Mouse (Mus musculus) forebrain, embryonic 11.5 days (tissue): ENCODE data around the gene Pex26. TPM values are rescaled to one million over a fixed set of nuclear protein-coding genes. Genes with fewer than 3 reads are reported as not detected.

Experiments
- ATAC-seq: fragments of 200-750 bp; cut with Nextera tagmentation; replicated peaks from 2 replicates; pipeline ENCODE4 v1.8.0; 2017; ENCODE audit warnings: moderate TSS enrichment; ENCODE audit not compliant: low FRiP score
- DNase-seq: peaks from one replicate; pipeline ENCODE4 v3.0.0-alpha.2; 2017; ENCODE audit warnings: low spot score
- H3K27ac ChIP-seq: fragments of 300-500 bp; sonication (generic); 2 replicates; pipeline ENCODE4 v1.5.1; 2014; ENCODE audit warnings: low read depth, low read length
- H3K27me3 ChIP-seq: fragments of 300-500 bp; sonication (generic); 2 replicates; pipeline ENCODE4 v1.6.1; 2014; ENCODE audit warnings: mild to moderate bottlenecking, low read length, mixed read lengths; ENCODE audit not compliant: control insufficient read depth, insufficient read depth
- H3K36me3 ChIP-seq: fragments of 300-500 bp; sonication (generic); 2 replicates; pipeline ENCODE4 v1.6.1; 2014; ENCODE audit warnings: mild to moderate bottlenecking, low read length, moderate library complexity, mixed read lengths; ENCODE audit not compliant: control insufficient read depth, insufficient read depth
- H3K4me1 ChIP-seq: fragments of 300-500 bp; sonication (generic); replicated peaks from 2 replicates; pipeline ENCODE4 v1.6.1; 2014; ENCODE audit warnings: low read length, mixed read lengths; ENCODE audit not compliant: control insufficient read depth, insufficient read depth
- H3K4me2 ChIP-seq: fragments of 300-500 bp; sonication (generic); 2 replicates; pipeline ENCODE4 v1.6.1; 2014; ENCODE audit warnings: low read depth, mild to moderate bottlenecking, low read length, moderate library complexity, mixed read lengths; ENCODE audit not compliant: severe bottlenecking
- H3K4me3 ChIP-seq: fragments of 300-500 bp; sonication (generic); 2 replicates; pipeline ENCODE4 v1.5.1; 2014; ENCODE audit warnings: low read depth, low read length
- H3K9ac ChIP-seq: fragments of 300-500 bp; sonication (generic); 2 replicates; pipeline ENCODE4 v1.6.1; 2014; ENCODE audit warnings: low read length
- H3K9me3 ChIP-seq: fragments of 300-500 bp; sonication (generic); 2 replicates; pipeline ENCODE4 v1.6.1; 2016; ENCODE audit warnings: low read length, mixed read lengths; ENCODE audit not compliant: control insufficient read depth
- WGBS: fragments of 180-500 bp; shearing (Covaris S2); extraction: QIAGEN DNeasy Blood & Tissue Kit; methylation state at CpG from one replicate; pipeline ENCODE4 v1.1.7; 2014; 5-methylcytosine and 5-hydroxymethylcytosine counted together
- polyA plus RNA-seq: library from polyadenylated mRNA; unstranded; fragments of >200 nt; fragmentation: Nextera tagmentation; extraction: Ambion mirVana; gene quantifications from 2 replicates; pipeline ENCODE4 v1.2.1, GENCODE M21; 2014

The Pex26 gene
- polyA plus RNA-seq, 1 experiment from 2014 or later = 8.7 TPM

- 72% methylated on average over 4 of the region's 4 CpGs for WGBS
- H3K27ac ChIP-seq = no peak overlapping the region
- no peaks in the 10 kb centered on the region for H3K36me3 ChIP-seq
- no peaks in the 10 kb centered on the region for H3K9me3 ChIP-seq
- H3K4me1 ChIP-seq = no peaks in the 10 kb centered on the region
- ATAC-seq (no peak), DNase-seq (no peak)
- no peaks in the 10 kb centered on the region for H3K27me3 ChIP-seq
- H3K4me2 ChIP-seq = no peak overlapping the region
- no peak overlapping the region for H3K9ac ChIP-seq
- no peak overlapping the region for H3K4me3 ChIP-seq
Measured at GRCm38 (mm10) chr6:121226043-121226442, 42.6 kb downstream of the Pex26 start.

GRCm38 (mm10) chr6:121226744-121227143 is 43.3 kb downstream of the Pex26 start:
- H3K4me1 ChIP-seq = no peaks in the 10 kb centered on the region
- no peaks in the 10 kb centered on the region for H3K36me3 ChIP-seq
- H3K9me3 ChIP-seq = no peaks in the 10 kb centered on the region
- ATAC-seq = no peak
- no peak overlapping the region for H3K4me3 ChIP-seq
- no peak overlapping the region for H3K27ac ChIP-seq
- H3K9ac ChIP-seq = no peak overlapping the region
- no peak for DNase-seq
- H3K27me3 ChIP-seq = no peaks in the 10 kb centered on the region
- H3K4me2 ChIP-seq = no peak overlapping the region
- 84% methylated on average over 2 of the region's 2 CpGs for WGBS

GRCm38 (mm10) chr6:121228421-121228820 is 45.0 kb downstream of the Pex26 start:
- no peak overlapping the region for H3K4me3 ChIP-seq
- no peak overlapping the region for H3K9ac ChIP-seq
- H3K27me3 ChIP-seq = no peaks in the 10 kb centered on the region
- ATAC-seq (no peak), DNase-seq (no peak)
- H3K4me1 ChIP-seq = no peaks in the 10 kb centered on the region
- 74% methylated on average over 8 of the region's 8 CpGs for WGBS
- no peaks in the 10 kb centered on the region for H3K36me3 ChIP-seq
- H3K9me3 ChIP-seq = no peaks in the 10 kb centered on the region
- H3K4me2 ChIP-seq = no peak overlapping the region
- H3K27ac ChIP-seq = no peak overlapping the region

- no peak for DNase-seq
- no peak overlapping the region for H3K9ac ChIP-seq
- WGBS = 68% methylated on average over 1 of the region's 1 CpGs
Measured at GRCm38 (mm10) chr6:121232652-121233051, 49.2 kb downstream of the Pex26 start.

GRCm38 (mm10) chr6:121236386-121236785 is 52.9 kb downstream of the Pex26 start:
- ATAC-seq = no peak
- no peak for DNase-seq
- WGBS = 96% methylated on average over 2 of the region's 2 CpGs

More at GRCm38 (mm10) chr6:121232652-121233051, 49.2 kb downstream of the Pex26 start:
- no peak overlapping the region for H3K4me3 ChIP-seq
- no peaks in the 10 kb centered on the region for H3K9me3 ChIP-seq
- ATAC-seq = no peak
- no peak overlapping the region for H3K27ac ChIP-seq
- no peak overlapping the region for H3K4me2 ChIP-seq
- H3K36me3 ChIP-seq = no peaks in the 10 kb centered on the region
- no peaks in the 10 kb centered on the region for H3K4me1 ChIP-seq
- H3K27me3 ChIP-seq = no peaks in the 10 kb centered on the region

GRCm38 (mm10) chr6:121238209-121238608 is 54.7 kb downstream of the Pex26 start:
- H3K4me1 ChIP-seq = no peaks in the 10 kb centered on the region
- 93% methylated on average over 4 of the region's 4 CpGs for WGBS
- no peak overlapping the region for H3K27ac ChIP-seq
- DNase-seq = no peak
- no peak overlapping the region for H3K9ac ChIP-seq
- H3K4me2 ChIP-seq = no peak overlapping the region
- H3K4me3 ChIP-seq = no peak overlapping the region
- H3K9me3 ChIP-seq = no peaks in the 10 kb centered on the region
- no peaks in the 10 kb centered on the region for H3K27me3 ChIP-seq
- no peaks in the 10 kb centered on the region for H3K36me3 ChIP-seq
- ATAC-seq = no peak

More at GRCm38 (mm10) chr6:121236386-121236785, 52.9 kb downstream of the Pex26 start:
- H3K4me3 ChIP-seq = no peak overlapping the region
- H3K4me1 ChIP-seq = no peaks in the 10 kb centered on the region
- no peak overlapping the region for H3K27ac ChIP-seq
- H3K4me2 ChIP-seq = no peak overlapping the region
- no peaks in the 10 kb centered on the region for H3K36me3 ChIP-seq
- no peak overlapping the region for H3K9ac ChIP-seq
- H3K27me3 ChIP-seq = no peaks in the 10 kb centered on the region
- H3K9me3 ChIP-seq = no peaks in the 10 kb centered on the region

- no peaks in the 10 kb centered on the region for H3K9me3 ChIP-seq
- no peaks in the 10 kb centered on the region for H3K36me3 ChIP-seq
- H3K27me3 ChIP-seq = no peaks in the 10 kb centered on the region
- no peak overlapping the region for H3K4me3 ChIP-seq
- H3K9ac ChIP-seq = no peak overlapping the region
- WGBS = 89% methylated on average over 2 of the region's 2 CpGs
- no peak overlapping the region for H3K27ac ChIP-seq
- H3K4me2 ChIP-seq = no peak overlapping the region
- peaks cover 2% of the 10 kb centered on the region; the same call in 1 of the 2 replicates for H3K4me1 ChIP-seq
- ATAC-seq (no peak), DNase-seq (no peak)
Measured at GRCm38 (mm10) chr6:121241780-121242179, 58.3 kb downstream of the Pex26 start.

GRCm38 (mm10) chr6:121243161-121243560 is 59.7 kb downstream of the Pex26 start:
- no peaks in the 10 kb centered on the region for H3K9me3 ChIP-seq
- DNase-seq = no peak
- no peak for ATAC-seq
- no peaks in the 10 kb centered on the region for H3K36me3 ChIP-seq
- H3K4me2 ChIP-seq = no peak overlapping the region
- H3K4me3 ChIP-seq = no peak overlapping the region
- H3K9ac ChIP-seq = no peak overlapping the region
- H3K4me1 ChIP-seq = peaks cover 2% of the 10 kb centered on the region; the same call in 1 of the 2 replicates
- H3K27me3 ChIP-seq = no peaks in the 10 kb centered on the region
- no peak overlapping the region for H3K27ac ChIP-seq
- WGBS = 77% methylated on average over 10 of the region's 10 CpGs
